Mouse (Mus musculus) adrenal gland, adult 8-10 months (tissue): ENCODE results near the gene Armcx2. TPM values are rescaled to one million over a fixed set of nuclear protein-coding genes. Genes with fewer than 3 reads are reported as not detected.
"Not testable (repeated sequence)": the region's sequence is repeated elsewhere in the genome, so short reads cannot be mapped to it uniquely, and the experiment has no call there.

Experiments used
- DNase-seq: peaks from one replicate; pipeline ENCODE4 v3.0.0; 2022
- microRNA-seq, 2 experiments: library from miRNA; unstranded; fragments of <30 nt; microRNA quantifications; one replicate each; pipeline ENCODE4 v1.2.0; 2022
- total RNA-seq, 4 experiments: library from RNA; stranded (reverse); gene quantifications; 2 replicates each; pipeline ENCODE4 v1.2.4; 2022

The Armcx2 gene
- 10 to 100 TPM; 33.8 to 79.3 (median 51.0) TPM for total RNA-seq

GRCm38 (mm10) chrX:134808755-134809224 lies at the start of gene Armcx2:
Armcx2 (minus strand) TSS chrX:134809221.
- DNase-seq, result peak; percentile 23

- DNase-seq, result no peak
Measured at GRCm38 (mm10) chrX:134849662-134850061, 40.6 kb upstream of the Armcx2 start.

GRCm38 (mm10) chrX:134844424-134844823 lies 35.4 kb upstream of the Armcx2 start:
- no peak for DNase-seq

- DNase-seq, result no peak
Measured at GRCm38 (mm10) chrX:134830508-134830907, 21.5 kb upstream of the Armcx2 start.

GRCm38 (mm10) chrX:134807833-134808754 lies 927 bp downstream of the Armcx2 start:
- DNase-seq, result peak; percentile 8

- no peak for DNase-seq
Measured at GRCm38 (mm10) chrX:134787728-134788127, 21.3 kb downstream of the Armcx2 start.

- DNase-seq, result not testable (repeated sequence)
Measured at GRCm38 (mm10) chrX:134763428-134764198, 45.4 kb downstream of the Armcx2 start.

- no peak for DNase-seq
Measured at GRCm38 (mm10) chrX:134757293-134757995, 51.6 kb downstream of the Armcx2 start.

- DNase-seq, result peak; percentile 65
Measured at GRCm38 (mm10) chrX:134756434-134757292, 52.4 kb downstream of the Armcx2 start, which contains the start of gene Armcx3. Armcx3 (plus strand) TSS chrX:134756595.

Small RNA genes lying within 50 kb of the gene (microRNA-seq; reads per million reads assigned to microRNA genes)
- 0.17 to 0.18 reads per million in 2 experiments for gene Mir7093

Other genes starting within 250 kb of the Armcx2 start
- 1 to 10 TPM; 1.5 to 3.4 (median 1.8) TPM for gene Btk, start 225.7 kb downstream of the Armcx2 start, total RNA-seq
- gene Rpl36a, start 223.6 kb downstream of the Armcx2 start, total RNA-seq, result 100 to 1,000 TPM; 153 to 265 (median 202) TPM
- 10 to 100 TPM; 13.5 to 20.7 (median 14.0) TPM for gene Gla, start 208.1 kb downstream of the Armcx2 start, total RNA-seq
- gene Hnrnph2, start 208.0 kb downstream of the Armcx2 start, total RNA-seq, result 100 to 1,000 TPM in 3 of 4 experiments, 10 to 100 TPM in 1; 97.9 to 112 (median 105) TPM
- 10 to 100 TPM in 2 of 4 experiments, 1 to 10 TPM in 2; 9.2 to 13.7 (median 10.2) TPM for gene Armcx4, start 122.7 kb downstream of the Armcx2 start, total RNA-seq
- 10 to 100 TPM; 17.2 to 33.8 (median 26.0) TPM for gene Armcx1, start 91.3 kb downstream of the Armcx2 start, total RNA-seq
- gene Armcx6, start 57.8 kb downstream of the Armcx2 start, total RNA-seq, result 10 to 100 TPM in 2 of 4 experiments, 1 to 10 TPM in 2; 6.5 to 22.8 (median 13.3) TPM
- gene Armcx3, start 52.6 kb downstream of the Armcx2 start, total RNA-seq, result 10 to 100 TPM; 38.0 to 63.9 (median 49.2) TPM
- under 1 TPM in 2 of 4 experiments, not detected in 2; 0.11 to 0.25 TPM for gene Nxf2, start 155.5 kb upstream of the Armcx2 start, total RNA-seq
- gene Zmat1, start 200.0 kb upstream of the Armcx2 start, total RNA-seq, result 10 to 100 TPM in 3 of 4 experiments, 1 to 10 TPM in 1; 9.4 to 10.9 (median 10.3) TPM